In the genomic region with DNA sequence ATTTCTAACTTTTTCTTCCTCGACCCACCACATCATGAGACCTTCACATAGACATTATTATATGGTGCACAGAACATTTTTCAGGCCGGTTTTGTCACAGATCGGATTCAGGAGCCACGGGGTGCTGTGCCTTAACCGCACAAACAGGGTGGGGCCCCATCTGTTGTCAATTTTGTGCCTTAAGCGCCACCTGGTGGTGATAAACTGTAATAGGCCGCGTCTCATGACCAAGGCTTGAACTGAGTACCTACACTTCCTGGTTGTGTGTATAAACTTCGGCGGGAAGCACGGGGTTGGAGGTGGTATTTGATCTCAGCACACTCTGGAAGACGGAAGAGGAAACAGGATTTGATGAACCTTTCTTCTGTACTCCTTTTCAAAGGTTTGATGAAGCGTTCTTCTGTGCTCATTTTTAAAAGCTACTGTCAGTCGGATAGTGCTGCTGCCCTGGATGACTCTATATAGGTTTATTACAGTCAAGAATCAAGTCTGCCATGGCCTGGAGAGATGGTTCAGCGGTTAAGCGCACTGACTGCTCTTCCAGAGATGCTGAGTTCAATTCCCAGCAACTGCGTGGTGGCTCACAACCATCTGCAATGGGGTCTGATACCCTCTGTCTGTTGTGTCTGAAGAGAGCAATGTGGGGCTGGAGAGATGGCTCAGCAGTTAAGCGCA, we compare ENCODE assay signal across 1 mouse cellular context.
TF ChIP-seq lines count a peak whose summit lies in the region.

No protein-coding gene starts in this region.

TF ChIP-seq in CH12.LX, 34 proteins besides CTCF, POLR2A, EP300 and RAD21:
- no peak; the same call in 1 of the 2 replicates for TF ChIP-seq MAFK (IDR thresholded peaks at IDR 0.05; ENCODE audit: insufficient replicate concordance, low read length)
- TF ChIP-seq ZC3H11A (IDR thresholded peaks at IDR 0.05; ENCODE audit: low read depth, low read length) = peak; percentile 27; the same call in 1 of the 2 replicates
- TF ChIP-seq ZMIZ1 (IDR thresholded peaks at IDR 0.05; ENCODE audit: low read depth, low read length) = peak; percentile 52
- peak; percentile 97 for TF ChIP-seq MAZ (IDR thresholded peaks at IDR 0.05; ENCODE audit: low read depth, low read length)
- peak; percentile 84 for TF ChIP-seq NELFE (IDR thresholded peaks at IDR 0.05; ENCODE audit: low read depth, low read length)
- TF ChIP-seq SMC3 (IDR thresholded peaks at IDR 0.05; ENCODE audit: low read depth, low read length) = peak; percentile 91
- TF ChIP-seq ETS1 (conservative IDR thresholded peaks at IDR 0.05; ENCODE audit: low read depth, low read length) = peak; percentile 29
- TF ChIP-seq MXI1 (IDR thresholded peaks at IDR 0.05; ENCODE audit: low read depth, low read length) = peak; percentile 78; the same call in 1 of the 2 replicates
- TF ChIP-seq JUN (IDR thresholded peaks at IDR 0.05; ENCODE audit: insufficient read depth, low read depth, low read length) = no peak
- peak; percentile 85 for TF ChIP-seq MYC (IDR thresholded peaks at IDR 0.05; ENCODE audit: low read depth, low read length)
- TF ChIP-seq JUND (conservative IDR thresholded peaks at IDR 0.05; ENCODE audit: low read depth, low read length) = no peak
- TF ChIP-seq TBP (conservative IDR thresholded peaks at IDR 0.05; ENCODE audit: low read depth, low read length) = peak; percentile 13; the same call in 1 of the 2 replicates
- TF ChIP-seq GABPA (IDR thresholded peaks at IDR 0.05; ENCODE audit: insufficient replicate concordance, low read depth, low read length) = no peak
- peak; percentile 28; the same call in 1 of the 2 replicates for TF ChIP-seq USF1 (IDR thresholded peaks at IDR 0.05; ENCODE audit: low read depth, low read length)
- TF ChIP-seq CHD2 (IDR thresholded peaks at IDR 0.05; ENCODE audit: low read length) = peak; percentile 33; the same call in 1 of the 2 replicates
- TF ChIP-seq BHLHE40 (IDR thresholded peaks at IDR 0.05; ENCODE audit: low read depth, low read length) = peak; percentile 42; the same call in 1 of the 2 replicates
- TF ChIP-seq MEF2A (IDR thresholded peaks at IDR 0.05; ENCODE audit: borderline replicate concordance, low read depth, low read length) = peak; percentile 48; the same call in 1 of the 2 replicates
- TF ChIP-seq NRF1 (IDR thresholded peaks at IDR 0.05; ENCODE audit: low read depth, low read length) = no peak
- TF ChIP-seq RCOR1 (conservative IDR thresholded peaks at IDR 0.05; ENCODE audit: low read depth, low read length) = no peak
- TF ChIP-seq TCF12 (IDR thresholded peaks at IDR 0.05; ENCODE audit: low read depth, low read length) = peak; percentile 83
- TF ChIP-seq SIN3A (IDR thresholded peaks at IDR 0.05; ENCODE audit: low read length) = peak; percentile 95
- TF ChIP-seq USF2 (conservative IDR thresholded peaks at IDR 0.05; ENCODE audit: low read depth, low read length) = no peak
- peak; percentile 92; the same call in 1 of the 2 replicates for TF ChIP-seq E2F4 (IDR thresholded peaks at IDR 0.05; ENCODE audit: insufficient replicate concordance, low read depth, low read length)
- TF ChIP-seq POLR2AphosphoS2 (IDR thresholded peaks at IDR 0.05; ENCODE audit: low read depth, low read length) = 0 out of 2 replicates have a peak, but pooled peaks have one; percentile 46
- peak; percentile 86 for TF ChIP-seq MAX (IDR thresholded peaks at IDR 0.05; ENCODE audit: low read length)
- no peak for TF ChIP-seq KAT2A (IDR thresholded peaks at IDR 0.05; ENCODE audit: insufficient replicate concordance, low read length)
- TF ChIP-seq IRF4 (IDR thresholded peaks at IDR 0.05; ENCODE audit: low read depth, low read length) = peak; percentile 79
- TF ChIP-seq ZKSCAN1 (IDR thresholded peaks at IDR 0.05; ENCODE audit: borderline replicate concordance, low read depth, low read length) = no peak
- peak; percentile 95 for TF ChIP-seq ELF1 (IDR thresholded peaks at IDR 0.05; ENCODE audit: low read depth, low read length)
- TF ChIP-seq HCFC1 (IDR thresholded peaks at IDR 0.05; ENCODE audit: low read depth, low read length) = peak; percentile 58
- TF ChIP-seq ZNF384 (IDR thresholded peaks at IDR 0.05; ENCODE audit: low read depth, low read length) = peak; percentile 47; the same call in 1 of the 2 replicates
- TF ChIP-seq CHD1 (IDR thresholded peaks at IDR 0.05; ENCODE audit: low read depth, low read length) = no peak
